8 mouse cellular contexts compared by ENCODE assay signal in the genomic region with DNA sequence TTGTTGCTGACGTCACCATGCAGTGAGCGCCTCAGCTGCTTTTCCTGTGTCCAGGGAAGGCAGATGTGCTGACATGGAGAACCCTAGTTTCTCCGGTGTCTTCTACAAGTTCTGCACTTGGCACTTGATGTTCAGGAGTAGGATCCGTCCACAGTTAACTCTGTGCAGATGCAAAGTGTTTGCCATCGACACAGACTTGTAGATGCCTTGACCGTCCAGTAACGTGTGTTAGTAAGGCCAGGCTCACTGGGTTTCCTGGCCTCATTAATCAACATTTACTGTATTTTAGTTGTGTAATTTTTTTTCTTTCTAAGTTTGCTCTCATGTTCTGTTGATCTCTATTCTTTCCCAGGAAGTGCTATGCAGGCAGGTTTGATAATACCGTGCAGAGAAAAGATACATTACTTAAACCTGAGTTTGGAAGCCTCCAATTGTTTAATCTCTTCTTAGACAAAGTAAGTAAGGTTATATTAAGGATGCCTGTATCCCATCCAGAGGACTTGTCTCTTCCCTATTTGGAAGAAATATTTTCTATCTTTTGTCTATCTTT. TPM values are rescaled to one million over a fixed set of nuclear protein-coding genes. Genes with fewer than 3 reads are reported as not detected.
DNase-seq lines count a peak whose midpoint lies in the region; ATAC-seq and TF ChIP-seq lines count a peak whose summit lies in the region.
"Not testable (repeated sequence)": the region's sequence is repeated elsewhere in the genome, so short reads cannot be mapped to it uniquely, and the experiment has no call there.

No protein-coding gene starts in this region.

- not testable (repeated sequence) for TF ChIP-seq CTCF in ES-Bruce4 (IDR thresholded peaks at IDR 0.05; ENCODE audit: low read depth, low read length); forebrain, postnatal 0 days (IDR thresholded peaks at IDR 0.05; ENCODE audit: low read depth); lung, adult 2 months (IDR thresholded peaks at IDR 0.05; ENCODE audit: insufficient read depth, low read length)

- ATAC-seq in forebrain, postnatal 0 days; hindbrain, embryonic 14.5 days (ENCODE audit: low FRiP score); neural tube, embryonic 11.5 days (ENCODE audit: insufficient read depth, low FRiP score, low TSS enrichment): not testable (repeated sequence)

- H3K27me3 ChIP-seq in ES-Bruce4 (ENCODE audit: control insufficient read depth, insufficient read depth, low read length, poor library complexity, severe bottlenecking); forebrain, postnatal 0 days (ENCODE audit: insufficient read depth, low read length); hindbrain, embryonic 14.5 days (ENCODE audit: control insufficient read depth, insufficient read depth, low read length); neural tube, embryonic 11.5 days (ENCODE audit: control insufficient read depth, insufficient read depth, low read length): not testable (repeated sequence)

- peak; percentile 11 to 61 for DNase-seq in cerebellum, postnatal 36 days
- peak; percentile 38 for DNase-seq in forebrain, postnatal 0 days
- DNase-seq in hindbrain, embryonic 14.5 days (ENCODE audit: low spot score), result peak; percentile 25
- peak; percentile 32 for DNase-seq in layer of hippocampus, adult 11-12 months (ENCODE audit: low spot score)
- DNase-seq in lung, adult 2 months, result peak; percentile 58
- not testable (repeated sequence) for DNase-seq in neural tube, embryonic 11.5 days (ENCODE audit: low spot score)
- DNase-seq in testis, postnatal 14 days (ENCODE audit: low spot score), result peak; percentile 13

- peak overlapping the region; percentile 65 for H3K4me3 ChIP-seq in ES-Bruce4 (ENCODE audit: low read depth, low read length)
- H3K4me3 ChIP-seq in forebrain, postnatal 0 days (ENCODE audit: low read depth, low read length), result peak overlapping the region; percentile 42
- H3K4me3 ChIP-seq in hindbrain, embryonic 14.5 days (replicated peaks; ENCODE audit: low read length), result peak overlapping the region; percentile 45
- peak overlapping the region; percentile 58 for H3K4me3 ChIP-seq in lung, adult 2 months (replicated peaks; ENCODE audit: extremely low read depth, low read depth, low read length)
- peak overlapping the region; percentile 40 for H3K4me3 ChIP-seq in neural tube, embryonic 11.5 days (ENCODE audit: low read depth, low read length)

- H3K9ac ChIP-seq in ES-Bruce4 (ENCODE audit: low read depth, poor library complexity, severe bottlenecking), result peak overlapping the region; percentile 71; the same call in 1 of the 2 replicates
- H3K9ac ChIP-seq in forebrain, postnatal 0 days, result peak overlapping the region; percentile 58
- peak overlapping the region; percentile 64 for H3K9ac ChIP-seq in hindbrain, embryonic 14.5 days
- peak overlapping the region; percentile 44; the same call in 1 of the 2 replicates for H3K9ac ChIP-seq in neural tube, embryonic 11.5 days (ENCODE audit: low read length)

- H3K4me1 ChIP-seq in ES-Bruce4 (ENCODE audit: control insufficient read depth, insufficient read depth, low read length); forebrain, postnatal 0 days (ENCODE audit: insufficient read depth); hindbrain, embryonic 14.5 days (replicated peaks; ENCODE audit: control insufficient read depth, insufficient read depth, low read length); lung, adult 2 months (ENCODE audit: control insufficient read depth, insufficient read depth, low read length); neural tube, embryonic 11.5 days (ENCODE audit: control insufficient read depth, insufficient read depth, low read length): not testable (repeated sequence)

- not testable (repeated sequence) for TF ChIP-seq POLR2A in ES-Bruce4 (IDR thresholded peaks at IDR 0.05; ENCODE audit: insufficient read depth, low read length); lung, adult 2 months (IDR thresholded peaks at IDR 0.05; ENCODE audit: borderline replicate concordance, extremely low read depth, low read depth, low read length)

- not testable (repeated sequence) for H3K9me3 ChIP-seq in ES-Bruce4 (replicated peaks; ENCODE audit: control insufficient read depth, insufficient read depth, low read length, poor library complexity, severe bottlenecking); forebrain, postnatal 0 days (ENCODE audit: low read length); hindbrain, embryonic 14.5 days (ENCODE audit: control insufficient read depth, low read length); neural tube, embryonic 11.5 days (ENCODE audit: control insufficient read depth, low read length)

- TF ChIP-seq EP300 in ES-Bruce4 (IDR thresholded peaks at IDR 0.05; ENCODE audit: insufficient read depth, low read depth, low read length), result not testable (repeated sequence)

- not testable (repeated sequence) for H3K36me3 ChIP-seq in ES-Bruce4 (ENCODE audit: control insufficient read depth, insufficient read depth, low read length, poor library complexity, severe bottlenecking); forebrain, postnatal 0 days (ENCODE audit: insufficient read depth); neural tube, embryonic 11.5 days (ENCODE audit: control insufficient read depth, insufficient read depth, low read length)
- H3K36me3 ChIP-seq in hindbrain, embryonic 14.5 days (replicated peaks; ENCODE audit: control insufficient read depth, insufficient read depth), result peaks cover 12% of the 10 kb centered on the region

- H3K27ac ChIP-seq in ES-Bruce4 (ENCODE audit: insufficient read depth, low read length); neural tube, embryonic 11.5 days (ENCODE audit: low read depth, low read length): not testable (repeated sequence)
- H3K27ac ChIP-seq in forebrain, postnatal 0 days (ENCODE audit: low read depth, low read length), result peak overlapping the region; percentile 45; the same call in 1 of the 2 replicates
- H3K27ac ChIP-seq in hindbrain, embryonic 14.5 days, result peak overlapping the region; percentile 85

- WGBS in forebrain, postnatal 0 days, result 9% methylated on average over 6 of the region's 8 CpGs
- 16% methylated on average over 6 of the region's 8 CpGs for WGBS in hindbrain, embryonic 14.5 days
- WGBS in lung, adult 2 months, result 4% methylated on average over 7 of the region's 8 CpGs
- WGBS in neural tube, embryonic 11.5 days, result 14% methylated on average over 6 of the region's 8 CpGs

- peak overlapping the region; percentile 49 for H3K4me2 ChIP-seq in forebrain, postnatal 0 days (ENCODE audit: low read depth)
- H3K4me2 ChIP-seq in hindbrain, embryonic 14.5 days (replicated peaks), result peak overlapping the region; percentile 68
- peak overlapping the region; percentile 43 for H3K4me2 ChIP-seq in neural tube, embryonic 11.5 days (ENCODE audit: low read depth)

RNA-seq across cellular contexts. Expression of a gene that starts 0.6 kb away (rescaled TPM):
- polyA plus RNA-seq in ES-Bruce4 (2011; ENCODE audit: insufficient read depth, insufficient read length, low read depth, missing spikeins), result 8.4 and 10.0 TPM in 2 replicates
- 11.5 and 14.9 TPM in 2 replicates for total RNA-seq in forebrain, postnatal 0 days (2014; rRNA removed)
- 6.2 and 8.4 TPM in 2 replicates for polyA plus RNA-seq in forebrain, postnatal 0 days (2015; fragmentation: Nextera tagmentation; extraction: Ambion mirVana)
- polyA plus RNA-seq in hindbrain, embryonic 14.5 days (2014; fragmentation: Nextera tagmentation; extraction: Ambion mirVana), result 14.0 and 16.1 TPM in 2 replicates
- polyA plus RNA-seq in lung, adult 2 months (2012; rRNA removed), result 0.96 and 1.2 TPM in 2 replicates
- polyA plus RNA-seq in neural tube, embryonic 11.5 days (2014; fragmentation: Nextera tagmentation; extraction: Ambion mirVana), result 15.5 and 15.7 TPM in 2 replicates

RNA-seq across cellular contexts. Expression of a gene that starts 13.8 kb away (rescaled TPM):
- 2.5 and 3.7 TPM in 2 replicates for polyA plus RNA-seq in ES-Bruce4 (2011; ENCODE audit: insufficient read depth, insufficient read length, low read depth, missing spikeins)
- total RNA-seq in forebrain, postnatal 0 days (2014; rRNA removed), result 8.8 and 15.1 TPM in 2 replicates
- polyA plus RNA-seq in forebrain, postnatal 0 days (2015; fragmentation: Nextera tagmentation; extraction: Ambion mirVana), result 4.6 and 6.9 TPM in 2 replicates
- polyA plus RNA-seq in hindbrain, embryonic 14.5 days (2014; fragmentation: Nextera tagmentation; extraction: Ambion mirVana), result 11.3 TPM in 2 replicates
- 0.35 and 0.90 TPM in 2 replicates for polyA plus RNA-seq in lung, adult 2 months (2012; rRNA removed)
- 7.9 and 8.2 TPM in 2 replicates for polyA plus RNA-seq in neural tube, embryonic 11.5 days (2014; fragmentation: Nextera tagmentation; extraction: Ambion mirVana)

RNA-seq across cellular contexts. Expression of a gene that starts 56.8 kb away (rescaled TPM):
- 7.5 and 7.8 TPM in 2 replicates for polyA plus RNA-seq in ES-Bruce4 (2011; ENCODE audit: insufficient read depth, insufficient read length, low read depth, missing spikeins)
- total RNA-seq in forebrain, postnatal 0 days (2014; rRNA removed), result 5.7 and 6.5 TPM in 2 replicates
- 5.4 and 6.0 TPM in 2 replicates for polyA plus RNA-seq in forebrain, postnatal 0 days (2015; fragmentation: Nextera tagmentation; extraction: Ambion mirVana)
- 9.4 and 10.5 TPM in 2 replicates for polyA plus RNA-seq in hindbrain, embryonic 14.5 days (2014; fragmentation: Nextera tagmentation; extraction: Ambion mirVana)
- 0.29 and 0.70 TPM in 2 replicates for polyA plus RNA-seq in lung, adult 2 months (2012; rRNA removed)
- 6.1 TPM in 2 replicates for polyA plus RNA-seq in neural tube, embryonic 11.5 days (2014; fragmentation: Nextera tagmentation; extraction: Ambion mirVana)

RNA-seq across cellular contexts. Expression of a gene that starts 60.0 kb away (rescaled TPM):
- polyA plus RNA-seq in ES-Bruce4 (2011; ENCODE audit: insufficient read depth, insufficient read length, low read depth, missing spikeins), result not detected in 2 replicates
- 2.1 and 3.4 TPM in 2 replicates for total RNA-seq in forebrain, postnatal 0 days (2014; rRNA removed)
- 6.4 and 7.7 TPM in 2 replicates for polyA plus RNA-seq in forebrain, postnatal 0 days (2015; fragmentation: Nextera tagmentation; extraction: Ambion mirVana)
- polyA plus RNA-seq in hindbrain, embryonic 14.5 days (2014; fragmentation: Nextera tagmentation; extraction: Ambion mirVana), result 5.6 and 8.1 TPM in 2 replicates
- polyA plus RNA-seq in lung, adult 2 months (2012; rRNA removed), result 7.3 and 12.4 TPM in 2 replicates
- 2.1 and 2.3 TPM in 2 replicates for polyA plus RNA-seq in neural tube, embryonic 11.5 days (2014; fragmentation: Nextera tagmentation; extraction: Ambion mirVana)
